Mouse (Mus musculus) midbrain, embryonic 10.5 days (tissue): Measurements from ENCODE around the gene Foxd2. TPM values are rescaled to one million over a fixed set of nuclear protein-coding genes. Genes with fewer than 3 reads are reported as not detected.

Experiments
- DNase-seq: peaks from one replicate; pipeline ENCODE4 v3.0.0-alpha.2; 2017; ENCODE audit warnings: low spot score
- H3K27ac ChIP-seq: fragments of 300-500 bp; sonication (generic); replicated peaks from 2 replicates; pipeline ENCODE4 v1.5.1; 2016; ENCODE audit warnings: mild to moderate bottlenecking
- H3K27me3 ChIP-seq: fragments of 300-500 bp; sonication (generic); 2 replicates; pipeline ENCODE4 v1.6.1; 2016; ENCODE audit warnings: low read depth, mild to moderate bottlenecking; ENCODE audit not compliant: poor library complexity, severe bottlenecking
- H3K36me3 ChIP-seq: fragments of 300-500 bp; sonication (generic); 2 replicates; pipeline ENCODE4 v1.6.1; 2016; ENCODE audit warnings: mild to moderate bottlenecking, moderate library complexity
- H3K4me1 ChIP-seq: fragments of 300-500 bp; sonication (generic); 2 replicates; pipeline ENCODE4 v1.6.1; 2016
- H3K4me3 ChIP-seq: fragments of 300-500 bp; sonication (generic); 2 replicates; pipeline ENCODE4 v1.5.1; 2016; ENCODE audit warnings: mild to moderate bottlenecking, moderate library complexity
- H3K9me3 ChIP-seq: fragments of 300-500 bp; sonication (generic); replicated peaks from 2 replicates; pipeline ENCODE4 v1.6.1; 2016; ENCODE audit warnings: mild to moderate bottlenecking
- WGBS: fragments of 180-500 bp; shearing (Covaris S2); methylation state at CpG from one replicate; pipeline ENCODE4 v1.1.7; 2016; 5-methylcytosine and 5-hydroxymethylcytosine counted together
- polyA plus RNA-seq: library from polyadenylated mRNA; unstranded; fragments of >200 nt; fragmentation: Nextera tagmentation; extraction: Ambion mirVana; gene quantifications from 2 replicates; pipeline ENCODE4 v1.2.1, GENCODE M21; 2016

The Foxd2 gene
- polyA plus RNA-seq, 1 experiment from 2014 or later: 2.1 TPM

DNA sequence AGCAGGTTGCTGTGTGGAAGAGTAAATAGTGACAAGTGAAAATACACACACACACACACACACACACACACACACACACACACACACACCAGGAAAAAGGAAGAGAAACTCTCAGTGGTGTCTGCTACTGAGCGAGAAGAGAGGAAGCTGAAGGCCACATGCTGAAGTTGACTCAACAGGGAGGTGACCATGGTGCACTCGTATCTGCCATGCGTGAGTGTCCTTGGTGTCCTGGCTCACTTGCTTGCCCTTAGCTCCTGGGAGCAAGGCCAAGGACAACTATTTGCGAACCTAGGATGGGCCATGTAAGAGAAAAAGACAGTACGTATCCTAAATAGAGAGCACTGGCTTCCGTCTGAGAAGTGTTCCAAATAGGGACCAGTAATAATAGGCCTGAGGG, 25.5 kb upstream of the Foxd2 start:
- peaks cover 3% of the 10 kb centered on the region for H3K4me1 ChIP-seq
- H3K27me3 ChIP-seq: peaks cover 48% of the 10 kb centered on the region
- 89% methylated on average over 6 of the region's 6 CpGs for WGBS
- H3K27ac ChIP-seq: no peak overlapping the region
- no peak overlapping the region for H3K4me3 ChIP-seq
- no peaks in the 10 kb centered on the region for H3K36me3 ChIP-seq
- DNase-seq: no peak
- no peaks in the 10 kb centered on the region for H3K9me3 ChIP-seq

DNA sequence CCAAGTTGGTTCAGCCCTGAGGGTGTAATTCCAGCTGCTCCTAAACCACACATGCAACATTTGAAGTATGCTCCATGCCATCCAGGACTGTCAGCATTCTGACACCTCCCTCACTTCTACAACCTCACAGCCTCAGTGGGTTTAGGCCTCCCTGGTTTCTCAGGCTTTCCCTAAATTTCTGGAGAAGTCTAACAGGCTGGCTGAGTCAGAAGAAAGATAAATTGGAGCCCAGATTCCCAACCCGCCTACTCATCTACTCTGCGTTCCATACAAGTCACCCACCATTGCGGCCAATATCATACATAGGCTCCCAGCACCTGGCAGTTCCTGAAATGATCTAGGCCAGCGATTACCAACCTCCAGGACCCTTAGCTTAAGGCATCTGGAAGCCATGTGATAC, 24.1 kb upstream of the Foxd2 start:
- Histone ChIP-seq H3K4me3 (no peak overlapping the region), H3K4me1 (peaks cover 8% of the 10 kb centered on the region), H3K27ac (no peak overlapping the region), H3K36me3 (no peaks in the 10 kb centered on the region), H3K9me3 (no peaks in the 10 kb centered on the region), H3K27me3 (peaks cover 52% of the 10 kb centered on the region)
- DNase-seq: no peak
- 88% methylated on average over 4 of the region's 4 CpGs for WGBS

GRCm38 (mm10) chr4:114929155-114929554, 20.5 kb upstream of the Foxd2 start:
- peak; percentile 74 for DNase-seq
- Histone ChIP-seq H3K9me3 (no peaks in the 10 kb centered on the region), H3K4me3 (0 out of 2 replicates have a peak overlapping the region, but pooled peaks have one; percentile 3), H3K27me3 (peaks cover 84% of the 10 kb centered on the region), H3K36me3 (no peaks in the 10 kb centered on the region), H3K4me1 (peaks cover 33% of the 10 kb centered on the region), H3K27ac (peak overlapping the region; percentile 73)
- 14% methylated on average over 15 of the region's 15 CpGs for WGBS

GRCm38 (mm10) chr4:114925917-114926312, 17.2 kb upstream of the Foxd2 start, which contains the start of gene Foxe3:
TSS of gene Foxe3 (minus strand) at chr4:114926013.
- Histone ChIP-seq H3K27ac (peak within 1 kb of the TSS; percentile 81), H3K4me1 (peaks cover 33% of the 10 kb centered on the region), H3K27me3 (peaks cover 91% of the 10 kb centered on the region), H3K36me3 (no peaks in the 10 kb centered on the region), H3K9me3 (no peaks in the 10 kb centered on the region), H3K4me3 (peak within 1 kb of the TSS; percentile 60)
- no peak for DNase-seq
- under 1% methylated on average over 24 of the region's 25 CpGs for WGBS

DNA sequence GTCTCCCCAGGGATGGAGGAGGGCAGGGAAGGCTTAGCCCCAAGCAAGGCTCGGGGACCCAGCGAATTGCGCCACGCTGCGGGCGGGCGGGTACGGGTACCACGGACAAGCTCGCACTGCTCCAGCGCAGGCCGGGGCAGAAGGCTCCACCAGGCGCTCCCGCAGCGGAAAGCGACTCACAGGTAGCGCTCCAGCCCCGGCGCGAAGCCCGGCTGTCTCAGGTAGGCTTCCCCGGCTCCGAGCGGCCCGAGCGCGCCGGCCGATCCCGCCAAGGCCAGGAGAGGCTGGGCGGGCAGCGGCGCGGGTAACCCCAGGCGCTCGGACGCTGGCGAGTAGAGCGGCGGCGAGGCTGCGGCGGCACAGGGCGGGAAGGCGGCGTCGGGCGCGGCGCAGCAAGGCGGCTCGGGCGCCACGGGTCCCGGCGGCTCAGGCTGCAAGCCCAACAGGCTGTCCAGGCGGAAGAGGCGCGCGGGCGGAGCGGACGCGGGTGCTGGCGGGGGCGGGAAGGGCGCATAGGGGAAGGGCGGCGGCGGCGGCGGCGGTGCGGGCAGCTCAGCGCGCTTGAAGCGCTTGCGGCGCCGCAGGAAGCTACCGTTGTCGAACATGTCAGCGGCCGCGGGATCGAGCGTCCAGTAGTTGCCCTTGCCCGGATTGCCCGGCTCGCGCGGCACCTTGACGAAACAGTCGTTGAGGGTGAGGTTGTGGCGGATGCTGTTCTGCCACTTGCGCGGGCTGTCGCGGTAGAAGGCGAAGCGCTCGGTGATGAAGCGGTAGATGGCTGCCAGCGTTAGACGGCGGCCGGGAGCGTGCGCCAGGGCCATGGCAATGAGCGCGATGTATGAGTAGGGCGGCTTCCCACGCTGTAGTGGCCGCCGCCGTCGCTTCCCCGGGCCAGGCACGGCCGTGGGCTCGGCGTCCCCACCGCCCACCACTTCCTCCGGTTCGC, 16.6 kb upstream of the Foxd2 start:
- under 1% methylated on average over 125 of the region's 125 CpGs for WGBS
- Histone ChIP-seq H3K27me3 (peaks cover 93% of the 10 kb centered on the region), H3K9me3 (no peaks in the 10 kb centered on the region), H3K4me3 (peak overlapping the region; percentile 60), H3K36me3 (no peaks in the 10 kb centered on the region), H3K27ac (peak overlapping the region; percentile 81), H3K4me1 (peaks cover 33% of the 10 kb centered on the region)
- peak; percentile 68 for DNase-seq

DNA sequence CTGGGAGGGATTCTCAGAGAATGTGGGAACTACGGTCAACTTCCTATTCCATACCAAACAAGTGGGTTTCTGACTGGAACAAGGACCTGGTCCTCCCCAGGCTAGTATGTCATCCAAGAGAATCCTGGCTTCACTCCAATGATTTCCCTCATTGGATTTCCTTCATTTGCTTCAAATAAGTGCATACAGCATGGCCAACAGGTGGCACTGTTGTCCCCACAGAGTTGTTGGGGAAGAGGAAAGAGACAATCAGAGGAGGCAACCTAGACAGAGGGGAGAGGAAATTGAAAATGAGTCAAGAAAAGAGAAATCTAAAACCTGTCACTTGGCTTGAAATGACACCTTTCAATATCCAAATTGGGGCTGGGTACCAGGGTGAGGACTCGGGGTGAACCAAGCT, 8.4 kb upstream of the Foxd2 start:
- WGBS: 53% methylated on average over 2 of the region's 2 CpGs
- Histone ChIP-seq H3K36me3 (no peaks in the 10 kb centered on the region), H3K27ac (no peak overlapping the region)

DNA sequence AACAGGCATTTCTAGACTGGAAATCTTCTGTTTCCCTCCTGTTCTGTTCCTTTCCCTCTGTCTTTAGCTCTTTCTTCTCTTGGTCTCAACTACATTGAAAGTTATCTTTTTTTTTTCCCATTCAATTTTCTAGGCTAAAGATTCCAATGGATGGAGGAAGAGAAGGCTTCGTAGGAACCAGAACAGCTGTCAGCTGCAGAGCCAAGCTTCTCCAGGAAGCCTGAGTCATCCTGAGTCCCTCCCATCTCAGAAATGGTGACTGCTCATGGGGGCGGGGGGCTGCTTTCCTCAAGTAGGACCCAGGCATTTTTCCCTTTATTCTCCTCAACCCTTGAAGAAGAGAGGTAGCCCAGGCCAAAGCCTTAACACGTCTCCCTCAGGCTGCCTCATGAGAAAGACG, 7.4 kb upstream of the Foxd2 start:
- Histone ChIP-seq H3K27ac (no peak overlapping the region), H3K36me3 (no peaks in the 10 kb centered on the region), H3K9me3 (no peaks in the 10 kb centered on the region), H3K4me1 (peaks cover 14% of the 10 kb centered on the region), H3K4me3 (no peak overlapping the region), H3K27me3 (peaks cover 96% of the 10 kb centered on the region)
- 39% methylated on average over 4 of the region's 4 CpGs for WGBS
- DNase-seq: no peak

More for the DNA sequence above, 8.4 kb upstream of the Foxd2 start:
- Histone ChIP-seq H3K9me3 (no peaks in the 10 kb centered on the region), H3K4me1 (peaks cover 14% of the 10 kb centered on the region), H3K4me3 (no peak overlapping the region), H3K27me3 (peaks cover 94% of the 10 kb centered on the region)
- peak; percentile 57 for DNase-seq

GRCm38 (mm10) chr4:114913594-114913962, 4.9 kb upstream of the Foxd2 start:
- peak; percentile 84 for DNase-seq
- Histone ChIP-seq H3K4me3 (no peak overlapping the region), H3K4me1 (peaks cover 28% of the 10 kb centered on the region), H3K27me3 (peaks cover 98% of the 10 kb centered on the region), H3K9me3 (no peaks in the 10 kb centered on the region), H3K27ac (no peak overlapping the region), H3K36me3 (no peaks in the 10 kb centered on the region)
- WGBS: 3% methylated on average over 13 of the region's 13 CpGs

DNA sequence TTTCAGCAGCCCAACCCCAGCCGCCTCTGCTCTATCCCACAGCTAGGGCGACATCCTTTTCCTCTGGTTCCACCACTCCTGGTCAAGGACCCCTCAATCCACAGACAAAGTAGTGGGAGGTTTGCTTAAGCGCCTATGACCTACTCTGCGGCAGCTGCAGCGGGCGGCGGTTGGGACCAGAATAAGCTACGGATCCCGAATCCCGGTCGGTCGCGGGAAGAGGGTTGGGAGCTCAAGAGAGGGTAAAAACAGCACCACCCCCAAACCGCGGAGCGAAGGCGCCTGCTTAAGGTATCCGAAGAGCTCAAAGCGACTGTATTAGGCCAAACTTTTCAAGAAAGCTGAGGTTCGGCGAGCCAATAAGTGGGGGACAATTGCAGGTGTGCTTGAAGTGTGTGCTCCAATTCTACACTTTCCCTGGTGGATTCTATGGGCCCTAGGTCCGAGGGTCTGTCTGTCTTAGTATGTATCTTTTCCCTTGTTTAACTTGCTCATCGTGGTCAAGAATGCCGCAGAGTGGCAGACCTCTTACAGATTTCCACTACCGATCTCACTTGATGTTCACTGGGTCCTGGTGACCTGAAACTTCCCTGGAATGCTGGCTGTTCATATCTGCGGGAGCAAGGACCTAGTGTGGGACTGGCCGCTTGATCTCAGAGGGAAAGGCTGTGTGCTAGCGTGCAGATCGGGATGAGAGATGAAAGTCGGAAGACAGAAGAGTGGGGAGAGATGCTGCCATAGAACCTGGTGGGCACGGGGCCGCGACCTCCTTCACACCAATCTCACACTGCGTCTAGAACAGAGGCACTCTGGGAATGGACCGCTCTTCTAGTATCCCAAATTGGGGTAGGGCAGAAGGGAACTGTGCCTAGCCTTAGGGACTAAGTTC, 4.3 kb upstream of the Foxd2 start:
- Histone ChIP-seq H3K9me3 (no peaks in the 10 kb centered on the region), H3K4me3 (peak overlapping the region; percentile 29; the same call in 1 of the 2 replicates), H3K4me1 (peaks cover 34% of the 10 kb centered on the region), H3K27me3 (peaks cover 98% of the 10 kb centered on the region), H3K36me3 (no peaks in the 10 kb centered on the region), H3K27ac (no peak overlapping the region)
- WGBS: 3% methylated on average over 35 of the region's 35 CpGs
- DNase-seq: peak; percentile 54

GRCm38 (mm10) chr4:114909602-114910484, 1.2 kb upstream of the Foxd2 start:
- 2% methylated on average over 20 of the region's 20 CpGs for WGBS

DNA sequence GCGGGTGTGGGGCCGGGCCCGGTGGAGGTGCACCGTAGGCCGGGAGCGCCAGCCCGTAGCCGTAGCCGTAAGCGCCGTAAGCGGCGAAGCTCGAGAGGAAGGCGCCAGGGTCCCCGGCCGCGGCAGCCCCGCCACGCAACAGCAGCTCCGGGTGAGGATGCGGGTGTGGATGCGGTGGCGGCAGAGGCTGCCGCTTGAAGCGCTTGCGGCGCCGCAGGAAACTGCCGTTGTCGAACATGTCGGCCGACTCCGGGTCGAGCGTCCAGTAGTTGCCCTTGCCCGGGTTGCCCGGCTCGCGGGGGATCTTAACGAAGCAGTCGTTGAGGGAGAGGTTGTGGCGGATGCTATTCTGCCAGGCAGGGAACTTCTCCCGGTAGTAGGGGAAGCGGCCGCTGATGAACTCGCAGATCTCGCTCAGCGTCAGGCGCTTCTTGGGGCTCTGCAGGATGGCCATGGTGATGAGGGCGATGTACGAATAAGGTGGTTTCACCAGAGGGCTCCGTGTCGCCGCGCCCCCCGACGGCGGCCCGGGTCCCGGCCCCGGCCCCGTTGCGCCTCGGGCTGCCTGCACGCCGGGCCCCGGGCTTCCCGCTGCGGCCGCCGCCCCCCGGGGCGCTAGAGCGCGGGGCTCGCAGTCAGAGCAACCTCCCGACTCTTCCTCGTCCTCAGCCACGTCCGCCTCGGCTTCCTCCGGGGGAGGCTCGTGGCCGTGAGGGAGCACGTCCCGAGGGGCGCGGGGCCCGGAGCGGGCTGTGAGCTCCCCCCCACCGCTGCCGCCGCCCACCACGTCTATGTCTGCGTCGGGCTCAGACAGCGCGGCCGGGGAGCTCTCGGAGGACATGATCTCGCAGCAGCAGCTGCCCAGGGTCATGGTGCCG, 483 bp downstream of the Foxd2 start:
- peak; percentile 70 for DNase-seq
- peak overlapping the region; percentile 79 for H3K27ac ChIP-seq
- no peaks in the 10 kb centered on the region for H3K9me3 ChIP-seq
- H3K4me3 ChIP-seq: peak overlapping the region; percentile 62
- H3K36me3 ChIP-seq: no peaks in the 10 kb centered on the region
- peaks cover 100% of the 10 kb centered on the region for H3K27me3 ChIP-seq
- H3K4me1 ChIP-seq: peaks cover 51% of the 10 kb centered on the region
- WGBS: under 1% methylated on average over 103 of the region's 103 CpGs

More at GRCm38 (mm10) chr4:114909602-114910484, 1.2 kb upstream of the Foxd2 start:
- Histone ChIP-seq H3K9me3 (no peaks in the 10 kb centered on the region), H3K27me3 (peaks cover 100% of the 10 kb centered on the region), H3K4me1 (peaks cover 45% of the 10 kb centered on the region), H3K36me3 (no peaks in the 10 kb centered on the region), H3K4me3 (peak overlapping the region; percentile 62), H3K27ac (peak overlapping the region; percentile 79; the same call in 1 of the 2 replicates)
- peak; percentile 69 for DNase-seq
